Mouse (Mus musculus) retina, postnatal 7 days (tissue): ENCODE data around the gene Ccdc103.

ENCODE experiments used
- DNase-seq: peaks from one replicate; pipeline ENCODE4 v3.0.0-alpha.2; 2012; ENCODE audit warnings: low read depth, low spot score

Ccdc103 gene

GRCm38 (mm10) chr11:102880585-102881313 is at the start of gene Ccdc103, which contains the start of gene Eftud2:
Ccdc103 (plus strand) TSS chr11:102881204.
Eftud2 (minus strand) TSS chr11:102880985.
- peak; percentile 88 for DNase-seq

DNA sequence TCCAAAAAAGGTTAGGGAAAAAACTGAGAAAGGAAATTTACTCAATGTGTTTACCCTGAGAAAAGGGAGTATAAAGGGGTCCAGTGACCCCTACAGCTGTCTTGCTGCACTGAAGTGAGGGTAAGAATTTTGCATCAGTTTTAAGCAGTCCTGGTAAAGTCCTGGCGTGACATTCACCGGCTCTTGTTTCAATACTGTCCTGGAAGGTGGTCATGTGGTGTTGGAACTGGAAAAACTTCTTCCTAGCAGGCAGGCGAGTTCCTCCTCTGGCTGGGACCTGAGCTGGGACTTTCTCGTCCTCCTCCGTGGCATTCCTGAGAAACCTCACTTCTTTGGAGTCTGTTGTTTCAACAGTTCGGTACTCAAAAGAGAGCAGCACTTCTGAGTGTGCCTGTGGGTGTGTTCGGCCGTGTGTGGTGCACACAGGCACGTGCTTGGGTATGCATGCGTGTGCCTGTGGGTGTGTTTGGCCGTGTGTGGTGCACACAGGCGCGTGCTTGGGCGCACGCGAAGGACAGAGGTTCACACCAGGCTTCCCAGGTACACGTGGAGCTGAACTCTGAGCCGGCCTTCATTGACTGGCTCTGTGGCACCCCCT is 48.2 kb upstream of the Ccdc103 start:
- DNase-seq, result no peak

DNA sequence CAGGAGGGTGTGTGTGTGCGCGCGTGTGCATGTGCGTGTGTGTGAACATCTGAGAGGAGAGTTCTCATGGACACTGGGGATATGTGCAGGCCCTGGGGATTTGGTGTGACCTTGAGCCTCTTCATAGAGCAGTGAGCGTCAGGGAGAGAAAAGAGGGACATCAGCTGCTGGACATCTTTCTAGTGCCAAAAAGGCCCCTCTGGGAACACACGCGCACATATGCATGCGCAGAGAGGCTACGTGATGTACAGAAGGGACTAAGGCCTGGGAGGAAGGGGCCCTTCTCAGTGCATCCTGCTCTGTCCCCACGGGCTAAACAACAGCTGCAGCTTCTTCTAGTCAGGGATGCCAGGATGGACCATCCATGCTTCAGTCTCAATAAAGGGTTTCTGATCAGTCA is 46.8 kb upstream of the Ccdc103 start:
- no peak for DNase-seq

GRCm38 (mm10) chr11:102835549-102835948 is 45.5 kb upstream of the Ccdc103 start, which contains the start of gene Higd1b:
Higd1b (plus strand) TSS chr11:102835849.
- no peak for DNase-seq

DNA sequence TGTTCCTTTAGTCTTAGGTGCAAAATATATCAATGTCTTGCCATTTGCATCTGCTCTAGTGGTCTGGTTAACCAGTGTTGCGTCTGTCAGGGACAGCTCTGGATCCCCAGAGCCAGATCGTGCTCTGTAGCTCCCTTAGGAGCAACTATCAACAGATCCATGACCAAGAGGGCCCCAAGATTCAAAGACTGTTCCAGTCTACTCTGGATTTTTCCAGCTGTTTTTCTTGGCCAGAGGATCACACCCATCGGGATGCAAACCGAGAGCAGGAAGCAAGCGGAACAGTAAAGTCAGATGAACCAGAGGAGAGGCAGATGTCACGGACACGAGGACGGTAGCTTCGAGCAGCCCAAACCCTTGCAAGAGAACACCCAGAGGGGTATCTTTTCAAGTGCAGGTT is 44.9 kb upstream of the Ccdc103 start:
- no peak for DNase-seq

GRCm38 (mm10) chr11:102837385-102837784 is 43.6 kb upstream of the Ccdc103 start:
- DNase-seq, result no peak

- no peak for DNase-seq
Measured at GRCm38 (mm10) chr11:102838126-102838525, 42.9 kb upstream of the Ccdc103 start.

DNA sequence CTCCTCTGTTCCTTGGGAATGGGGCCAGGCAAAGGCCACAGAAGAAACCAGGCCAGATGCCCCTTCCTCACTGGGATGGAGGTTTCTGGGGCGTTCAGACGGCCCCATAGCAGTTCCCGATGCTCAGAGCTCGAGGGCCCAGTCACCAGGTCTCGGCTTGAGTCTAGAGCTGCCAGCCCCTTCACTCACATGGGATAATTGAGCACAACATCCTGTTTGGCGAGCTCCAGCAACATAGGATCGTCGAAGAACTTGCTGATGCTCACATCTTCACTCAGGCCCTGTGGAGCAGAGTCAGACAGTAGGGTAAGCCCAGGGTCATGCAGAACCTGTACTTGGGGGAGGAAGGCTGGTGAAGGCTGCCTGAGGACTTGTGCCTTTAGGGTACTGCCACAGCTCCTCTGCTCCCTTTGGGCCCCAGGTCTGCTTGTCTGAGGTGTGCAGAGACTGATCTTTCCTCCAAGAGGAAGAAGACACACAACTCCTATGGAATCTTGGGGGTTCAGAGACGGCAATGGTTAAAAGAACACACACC is 42.3 kb upstream of the Ccdc103 start:
- DNase-seq, result no peak

GRCm38 (mm10) chr11:102845926-102846325 is 35.1 kb upstream of the Ccdc103 start:
- DNase-seq, result no peak

DNA sequence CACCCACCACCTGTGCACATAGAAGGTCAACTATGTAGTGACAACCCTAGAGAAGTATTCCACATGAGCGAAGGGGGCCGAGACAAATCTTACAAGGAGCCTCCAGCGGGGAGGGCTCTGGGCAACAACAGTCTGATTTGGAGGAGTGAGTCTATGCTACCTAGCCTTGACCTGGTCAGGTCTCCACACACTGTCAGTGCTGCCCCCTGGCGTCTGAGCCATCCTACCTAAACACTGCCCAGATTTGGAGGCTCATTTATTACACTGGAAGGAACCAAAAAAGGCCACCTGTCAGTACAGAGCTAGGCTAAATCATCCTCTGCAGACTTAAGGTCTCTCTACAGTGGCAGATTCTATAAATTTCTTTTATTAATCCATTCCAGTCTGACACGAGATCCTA is 29.1 kb upstream of the Ccdc103 start:
- peak; percentile 17 for DNase-seq

DNA sequence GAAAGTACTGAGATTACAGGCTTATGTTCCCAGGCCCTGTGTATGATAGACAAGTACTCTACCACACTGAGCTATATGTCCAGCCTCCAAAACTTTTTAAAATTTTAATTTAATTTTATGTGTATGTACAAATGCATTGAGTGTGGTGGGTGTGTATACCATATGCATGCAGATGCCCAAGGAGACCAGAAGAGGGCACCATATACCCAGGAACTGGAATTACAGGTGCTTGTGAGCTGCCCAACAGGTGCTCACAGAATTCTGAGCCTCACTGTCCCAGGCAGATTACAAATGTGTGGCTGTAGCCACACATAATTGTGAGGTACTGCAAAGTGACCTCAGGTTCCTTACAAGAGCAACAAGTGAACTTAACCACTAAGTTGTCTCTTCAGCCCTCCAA is 27.2 kb upstream of the Ccdc103 start:
- peak; percentile 31 for DNase-seq

- DNase-seq, result no peak
Measured at GRCm38 (mm10) chr11:102855941-102856340, 25.1 kb upstream of the Ccdc103 start.

DNA sequence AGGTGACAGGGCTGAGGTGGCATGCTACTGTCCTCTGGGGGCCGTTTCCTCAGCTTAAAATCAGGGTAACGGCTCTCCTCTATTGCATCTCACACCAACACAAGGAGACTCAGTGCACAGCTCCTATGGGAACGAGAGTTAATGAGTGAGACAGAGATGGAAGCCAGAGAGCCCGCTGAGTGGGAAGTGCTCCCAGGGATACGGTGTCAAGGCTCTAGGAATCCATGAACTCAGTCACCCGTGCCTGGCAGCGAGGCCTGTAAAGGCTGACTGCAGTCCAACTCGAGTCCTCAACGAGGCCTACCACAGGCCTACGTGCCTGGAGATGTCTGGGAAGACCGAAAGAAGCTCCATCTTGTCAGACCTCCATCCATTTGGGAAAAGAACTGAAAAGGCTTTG is 22.1 kb upstream of the Ccdc103 start:
- no peak for DNase-seq

DNA sequence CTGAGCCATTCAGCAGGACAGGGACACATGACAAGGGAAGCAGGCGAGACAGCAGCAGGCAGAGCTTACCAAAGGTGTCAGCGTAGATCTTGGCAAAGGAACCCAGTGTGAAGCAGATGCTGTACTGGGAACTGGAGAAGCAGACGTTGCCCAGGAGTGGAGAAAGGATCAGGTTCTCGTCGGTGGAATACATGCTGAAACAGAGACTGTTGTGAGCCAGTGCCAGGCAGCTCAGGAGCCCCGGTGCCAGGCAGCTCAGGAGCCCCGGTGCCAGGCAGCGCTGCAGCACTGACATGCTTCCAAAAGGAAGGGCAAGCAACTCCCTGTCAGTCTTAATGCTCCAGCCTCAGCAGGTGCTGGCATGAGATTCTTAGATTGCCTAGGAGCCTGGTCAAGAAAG is 21.1 kb upstream of the Ccdc103 start:
- no peak for DNase-seq

- peak; percentile 60 for DNase-seq
Measured at GRCm38 (mm10) chr11:102864272-102864671, 16.7 kb upstream of the Ccdc103 start.

GRCm38 (mm10) chr11:102874801-102875334 is 6.1 kb upstream of the Ccdc103 start:
- no peak for DNase-seq

GRCm38 (mm10) chr11:102879558-102879957 is 1.4 kb upstream of the Ccdc103 start:
- DNase-seq, result no peak

DNA sequence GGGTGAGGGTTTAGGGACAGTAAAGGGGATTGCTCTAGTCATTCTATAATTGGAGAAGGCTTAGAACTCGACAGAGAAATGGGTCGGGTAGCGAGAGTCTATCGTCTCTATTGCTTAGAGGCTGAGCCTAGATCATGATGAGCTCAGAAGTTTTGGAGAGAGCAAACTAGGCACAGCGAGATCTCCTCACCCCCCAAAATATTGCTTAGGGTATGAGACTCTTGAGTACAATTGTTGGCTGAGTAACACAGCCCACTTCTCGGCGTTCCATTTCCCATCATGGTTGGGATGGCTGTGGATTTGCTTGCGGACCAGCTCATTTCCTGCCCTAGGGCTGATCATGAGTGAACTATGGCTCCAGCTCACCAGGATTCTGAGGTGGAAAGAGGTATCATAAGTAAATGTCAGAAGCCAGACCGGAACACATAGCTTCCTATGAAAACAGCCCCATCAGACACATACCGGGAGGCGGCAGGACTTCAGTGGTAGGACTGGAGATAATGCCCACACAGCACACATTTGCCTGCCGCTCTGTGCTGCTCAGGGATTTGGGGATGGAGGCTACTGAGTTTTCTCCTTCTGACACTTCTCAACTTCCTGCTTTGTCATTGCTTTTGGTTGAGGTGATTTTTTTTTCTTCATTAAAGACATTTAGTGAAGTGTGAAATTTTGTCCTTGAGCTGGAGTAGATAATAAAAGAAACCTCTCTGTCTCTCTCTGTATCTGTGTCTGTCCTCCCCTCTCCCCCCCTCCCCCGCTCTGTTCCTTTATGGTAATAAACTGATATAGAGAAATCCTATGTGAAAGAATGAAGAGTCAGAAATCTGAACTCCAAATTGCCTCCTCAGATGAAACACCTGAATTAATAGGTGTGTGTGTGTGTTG is 552 bp downstream of the Ccdc103 start:
- DNase-seq, result no peak

- no peak for DNase-seq
Measured at GRCm38 (mm10) chr11:102884616-102885219, 3.7 kb downstream of the Ccdc103 start, which contains the start of gene Fam187a. Fam187a (plus strand) TSS chr11:102885169.

GRCm38 (mm10) chr11:102887433-102887832 is 6.4 kb downstream of the Ccdc103 start:
- no peak for DNase-seq

DNA sequence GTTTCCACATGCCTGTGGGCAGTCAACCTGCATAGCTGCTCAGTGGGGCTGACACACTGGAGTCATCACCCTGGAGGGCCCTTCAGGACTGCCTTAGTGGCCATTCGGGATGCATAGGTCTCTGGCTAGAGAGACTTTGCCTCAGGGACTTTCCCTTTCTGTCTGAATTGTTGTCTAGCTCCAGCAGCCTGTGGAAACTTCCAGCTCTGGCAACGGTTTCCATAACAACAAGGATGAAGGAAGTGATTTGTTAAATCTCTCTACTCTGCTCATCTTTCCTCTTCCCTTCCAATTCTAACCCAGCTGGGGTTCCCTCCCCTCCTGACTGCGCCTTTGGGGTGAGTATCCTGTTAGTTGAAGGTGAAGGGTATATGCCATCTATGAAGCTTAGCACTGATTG is 7.1 kb downstream of the Ccdc103 start:
- DNase-seq, result no peak
